Mouse (Mus musculus) heart, adult 11 months (tissue): ENCODE results near the gene Trpt1.

Experiments used
- DNase-seq: peaks from one replicate; pipeline ENCODE4 v3.0.0; 2022

The Trpt1 gene

DNA sequence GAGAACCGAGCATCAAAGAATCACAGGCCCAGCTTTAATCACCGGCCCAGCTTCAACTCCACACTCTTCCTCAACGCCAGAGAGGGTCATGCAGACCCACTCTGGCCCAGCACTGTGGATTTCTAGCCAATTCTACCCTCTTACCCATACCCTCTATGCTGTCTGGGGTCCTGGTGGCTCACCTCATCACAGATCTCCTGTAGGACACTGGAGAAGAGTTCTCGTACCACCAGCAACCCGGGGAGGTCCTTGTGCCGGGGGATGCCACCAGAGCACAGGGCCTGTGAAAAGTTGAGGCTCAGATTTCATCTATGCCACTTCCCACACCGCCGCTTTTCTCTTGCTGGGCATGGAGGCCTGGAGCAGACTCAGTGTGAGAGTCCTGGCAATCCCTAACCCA, 1.4 kb upstream of the Trpt1 start:
- DNase-seq, result peak; percentile 90

DNA sequence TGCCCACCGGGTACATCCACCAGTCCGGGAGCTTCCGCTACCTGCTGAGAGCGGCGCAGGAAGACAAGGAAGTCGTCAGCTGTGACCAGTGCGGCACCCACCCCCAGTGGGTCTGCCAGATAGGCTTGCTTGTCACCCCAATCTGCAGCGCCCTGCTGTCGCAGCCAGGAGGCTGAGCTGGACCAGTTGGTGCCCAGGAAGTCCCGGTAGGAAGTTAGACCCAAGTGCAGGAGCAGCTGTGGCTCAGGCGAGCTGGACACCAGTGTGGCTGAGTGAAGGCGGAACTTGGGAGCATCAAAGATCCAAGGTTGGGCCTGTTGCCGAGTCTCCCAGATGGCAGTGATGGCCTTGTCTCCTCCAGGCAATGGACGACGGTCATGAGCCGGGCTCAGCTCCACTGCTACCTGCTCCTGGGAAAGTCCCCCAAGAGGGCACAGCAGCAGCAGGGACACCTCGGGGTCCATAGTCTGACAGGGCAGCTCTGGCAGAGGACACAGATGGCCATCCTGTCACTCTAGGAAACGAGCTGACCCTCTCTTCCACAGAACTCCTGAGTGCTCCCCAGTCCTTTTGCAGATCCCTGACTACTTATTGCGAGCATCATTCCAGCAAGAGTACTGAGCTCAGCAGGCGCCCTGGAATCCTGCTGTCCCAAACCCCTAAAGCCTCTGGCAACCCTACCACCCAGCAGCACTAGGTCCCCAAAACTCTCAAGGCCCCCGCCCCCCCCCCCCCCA, 508 bp upstream of the Trpt1 start:
- DNase-seq, result peak; percentile 94

DNA sequence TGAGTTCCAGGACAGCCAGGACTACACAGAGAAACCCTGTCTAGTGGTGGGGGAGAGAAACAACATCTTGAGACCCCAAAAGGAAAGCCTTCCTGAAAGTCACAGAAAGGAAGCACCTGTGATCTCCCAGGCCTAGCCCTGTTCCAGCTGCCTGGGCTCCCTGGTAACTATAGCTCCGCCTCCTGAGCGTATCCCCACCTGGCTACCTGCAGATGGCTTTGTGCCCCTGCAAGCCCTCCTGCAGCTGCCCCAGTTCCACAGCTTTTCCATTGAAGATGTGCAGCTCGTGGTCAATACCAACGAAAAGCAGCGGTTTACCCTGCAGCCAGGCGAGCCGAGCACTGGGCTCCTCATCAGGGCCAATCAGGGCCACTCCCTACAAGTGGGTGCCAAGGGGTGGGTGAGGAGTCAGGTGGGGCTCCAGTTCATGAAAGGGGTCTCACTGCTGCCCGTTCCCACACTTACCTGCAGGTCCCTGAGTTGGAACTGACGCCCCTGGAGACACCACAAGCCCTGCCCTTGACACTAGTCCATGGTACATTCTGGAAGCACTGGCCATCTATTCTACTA, 1.9 kb downstream of the Trpt1 start:
- DNase-seq, result peak; percentile 94

DNA sequence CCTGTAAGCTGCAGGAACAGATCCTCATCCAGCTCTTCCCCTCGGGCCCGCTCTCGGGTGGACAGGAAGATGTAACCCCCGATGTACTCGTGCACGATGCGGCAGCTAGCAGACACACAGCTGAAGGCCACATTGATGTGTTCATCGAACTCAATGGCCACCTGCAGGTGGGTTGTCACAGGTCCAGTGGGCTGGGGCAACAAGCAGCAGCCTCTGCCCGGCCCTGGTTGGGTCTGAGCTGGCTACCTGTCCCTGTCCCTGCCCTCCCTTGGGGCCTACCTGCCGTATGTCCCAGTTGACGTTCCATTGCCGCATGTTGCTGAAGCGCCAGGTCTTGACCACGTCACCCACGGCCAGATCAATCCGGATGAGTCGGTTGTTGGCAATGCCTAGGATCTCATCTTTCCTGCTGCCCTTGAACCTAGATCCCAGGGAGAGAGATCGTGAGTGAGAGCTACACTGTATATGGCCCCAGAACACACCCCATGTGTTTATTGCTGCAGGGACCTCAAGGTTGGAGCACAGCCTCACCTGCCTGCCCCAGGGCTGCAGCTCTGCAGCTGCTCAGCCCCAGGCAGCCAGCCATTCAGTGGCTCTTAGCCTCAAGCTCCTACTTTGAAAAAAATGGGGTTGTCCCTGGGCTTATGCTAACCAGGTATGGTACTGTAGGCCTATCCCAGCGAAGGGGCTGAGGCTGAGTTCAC, 3.6 kb downstream of the Trpt1 start:
- DNase-seq, result peak; percentile 88

DNA sequence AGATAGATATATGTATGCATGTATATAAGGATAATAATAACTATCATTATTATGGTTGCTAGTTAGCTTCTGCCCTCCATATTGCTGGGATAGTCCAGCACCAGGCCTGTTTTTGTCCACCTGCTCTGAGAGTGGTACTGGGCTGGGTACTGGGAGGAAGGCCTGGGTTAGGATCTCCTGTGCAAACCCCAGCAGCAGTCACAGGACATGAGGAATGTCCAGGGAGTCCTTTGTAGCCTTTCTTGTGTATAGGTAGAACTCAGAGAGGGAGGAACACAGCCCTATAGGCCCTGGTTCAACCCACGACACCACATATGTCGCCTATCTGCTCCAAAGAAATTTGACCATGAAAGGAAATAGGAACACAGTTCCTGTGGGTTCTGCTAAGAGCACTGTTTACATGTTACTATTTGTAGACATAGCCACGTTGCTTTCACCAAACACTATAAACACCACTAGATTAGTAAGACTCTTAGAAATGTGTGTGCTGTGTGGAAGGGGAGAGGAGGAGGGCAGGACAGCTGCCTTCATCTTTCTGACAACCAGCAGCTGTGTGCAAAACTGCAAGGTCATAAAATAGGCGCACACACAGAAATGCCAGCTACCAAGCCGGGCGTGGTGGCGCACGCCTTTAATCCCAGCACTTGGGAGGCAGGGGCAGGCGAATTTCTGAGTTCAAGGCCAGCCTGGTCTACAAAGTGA, 11.1 kb downstream of the Trpt1 start:
- peak; percentile 79 for DNase-seq

DNA sequence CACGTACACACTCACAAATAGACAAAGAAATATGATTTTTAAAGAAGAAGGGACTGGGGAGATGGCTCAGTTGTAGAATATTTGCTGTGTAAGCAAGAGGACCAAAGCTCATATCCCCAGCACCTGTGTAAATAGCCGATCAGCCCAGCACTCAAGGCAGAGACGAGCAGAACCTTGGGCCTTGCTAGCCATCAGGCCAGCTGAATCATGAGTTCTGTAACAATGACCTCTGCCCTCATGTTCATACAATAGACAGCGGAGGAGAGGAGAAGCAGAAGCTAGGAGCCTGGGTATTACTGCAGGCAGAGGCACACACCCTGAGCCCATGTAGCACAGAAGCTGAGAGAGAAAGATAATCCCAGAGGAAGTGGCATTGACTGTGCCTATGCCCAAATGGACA, 16.5 kb downstream of the Trpt1 start:
- DNase-seq, result peak; percentile 81

DNA sequence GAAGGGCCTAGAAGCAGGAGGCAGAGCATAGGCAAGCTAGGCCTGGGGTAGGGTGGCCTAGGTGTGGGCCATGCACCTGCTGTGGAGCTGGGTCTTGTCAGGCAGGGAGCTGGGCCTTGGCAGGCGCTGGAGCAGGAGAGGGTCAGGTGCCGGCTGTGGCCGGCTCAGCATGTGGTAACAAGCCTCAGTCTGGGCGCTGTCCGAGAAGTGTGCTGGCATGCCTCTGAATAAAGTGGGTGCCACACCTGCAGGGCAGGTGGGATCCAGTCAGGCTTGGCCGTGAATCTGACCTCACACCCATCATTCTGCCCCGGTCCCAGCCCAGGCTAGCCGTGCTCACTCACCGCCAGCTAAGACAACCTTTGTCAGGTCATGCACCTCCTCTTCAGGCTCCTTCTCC, 18.1 kb downstream of the Trpt1 start:
- DNase-seq, result peak; percentile 80

DNA sequence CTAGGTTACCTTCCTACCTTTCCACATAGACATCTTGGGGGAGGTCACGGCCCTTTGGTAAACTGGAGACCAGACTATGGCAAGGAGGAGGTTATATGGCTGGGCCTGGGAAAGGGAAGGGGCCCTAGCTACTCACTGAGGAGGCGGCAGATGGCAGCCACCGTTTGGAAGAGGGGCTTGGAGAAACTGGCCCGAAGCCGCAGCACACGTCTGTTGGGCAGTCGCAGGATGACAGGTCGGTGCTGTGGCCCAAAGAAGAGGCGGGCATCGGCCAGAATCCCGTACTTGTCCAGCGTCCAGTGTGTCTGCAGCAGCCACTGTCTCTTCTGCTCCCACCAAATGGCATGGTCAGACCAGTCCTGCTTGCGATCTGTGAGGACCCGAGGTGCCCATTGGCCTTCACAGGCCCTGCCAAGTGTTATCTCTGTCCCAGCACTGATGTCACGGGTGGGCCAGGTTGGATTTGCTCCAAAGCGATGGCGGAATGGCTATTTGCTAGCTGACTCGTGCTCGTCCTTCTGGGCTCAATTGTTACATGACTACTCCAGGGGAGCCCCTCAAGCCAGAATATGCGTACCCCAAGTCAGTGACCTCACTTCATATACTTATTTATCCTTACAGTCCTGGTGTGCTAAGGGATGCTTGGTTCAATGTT, 18.7 kb downstream of the Trpt1 start:
- DNase-seq, result peak; percentile 84

DNA sequence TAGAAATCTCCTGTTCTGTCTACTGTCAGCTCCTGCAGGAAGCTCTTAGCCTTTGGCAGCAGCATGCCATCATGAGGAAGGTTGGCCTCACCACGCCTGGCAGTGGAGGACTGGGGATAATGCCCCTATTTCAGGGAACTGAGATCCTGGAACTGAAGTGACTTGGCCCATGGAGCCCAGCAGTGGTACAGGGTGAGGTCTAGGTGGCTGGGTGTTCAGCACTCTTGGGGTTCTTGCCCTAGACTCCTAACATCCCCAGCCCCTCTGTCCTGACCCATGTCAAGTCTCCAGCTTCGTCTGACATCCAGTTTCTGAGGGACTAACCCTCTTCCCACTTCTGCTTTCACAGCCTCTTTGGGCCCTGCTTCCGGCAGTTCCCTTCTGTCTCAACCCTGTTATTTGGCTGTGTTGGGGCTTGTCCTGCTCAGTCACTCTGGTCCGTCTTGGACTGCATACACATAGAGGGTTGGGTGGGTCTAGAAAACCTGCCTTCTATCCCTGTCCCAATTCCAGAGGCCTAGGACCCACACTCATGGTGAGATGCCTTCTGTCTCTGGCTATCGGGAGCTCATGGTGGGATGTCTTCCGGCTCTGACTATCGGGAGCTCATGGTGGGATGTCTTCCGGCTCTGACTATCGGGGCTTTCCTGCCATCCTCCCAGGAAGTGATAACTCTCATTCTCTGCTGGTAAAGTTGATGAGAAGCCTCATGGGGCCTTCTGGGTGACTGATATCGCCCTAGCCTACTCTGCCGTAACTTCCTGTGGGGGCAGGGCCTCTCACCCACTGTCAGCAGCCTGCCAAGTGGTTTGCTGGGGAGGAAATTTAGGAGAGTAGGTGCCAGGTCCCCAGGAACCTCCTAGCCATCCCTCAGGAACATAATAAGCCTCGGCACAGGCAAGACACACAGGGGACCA, 21.9 kb downstream of the Trpt1 start:
- DNase-seq, result peak; percentile 93

DNA sequence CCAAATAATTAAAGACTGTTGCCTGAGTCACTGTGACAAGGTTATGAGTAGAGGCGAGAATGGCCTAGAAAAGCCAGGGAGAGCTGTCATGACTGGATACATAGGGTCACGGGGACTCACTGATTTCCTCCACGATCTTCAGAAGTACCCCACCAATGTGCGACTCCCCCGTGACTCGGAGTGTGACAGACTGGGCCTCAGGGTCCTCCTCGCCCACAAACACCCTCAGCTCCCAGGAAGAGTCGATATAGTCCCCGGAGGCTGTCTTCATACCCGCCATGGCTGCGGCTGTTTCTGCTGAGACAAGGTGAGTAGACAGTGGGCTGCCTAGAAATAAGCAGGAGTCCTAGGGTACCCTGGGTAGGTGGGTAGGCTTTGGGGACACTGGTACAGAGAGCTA, 22.6 kb downstream of the Trpt1 start:
- peak; percentile 90 for DNase-seq

DNA sequence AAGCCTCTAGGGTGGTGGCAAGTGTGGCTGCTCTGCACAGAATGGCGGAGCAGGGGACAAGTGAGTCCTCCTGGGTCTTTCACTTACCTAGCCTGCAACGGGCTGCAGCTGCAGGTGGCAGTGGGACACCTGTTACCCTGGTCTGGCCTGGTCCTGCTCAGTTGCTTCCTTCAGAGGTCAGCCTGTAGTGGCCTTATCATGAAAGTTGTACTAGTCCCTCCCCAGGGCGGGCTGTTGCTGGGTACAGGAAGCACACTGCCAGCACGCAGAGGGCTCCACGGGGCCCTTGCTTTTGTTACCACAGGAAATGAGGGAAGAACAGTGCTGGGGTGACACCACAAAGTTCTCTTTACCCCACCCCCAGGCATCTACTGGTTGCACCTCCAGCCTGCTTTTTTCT, 23.3 kb downstream of the Trpt1 start, which contains the start of gene Fermt3:
Fermt3 (minus strand) TSS at position 279 of the 400 bp plus-strand sequence.
- DNase-seq, result peak; percentile 98

DNA sequence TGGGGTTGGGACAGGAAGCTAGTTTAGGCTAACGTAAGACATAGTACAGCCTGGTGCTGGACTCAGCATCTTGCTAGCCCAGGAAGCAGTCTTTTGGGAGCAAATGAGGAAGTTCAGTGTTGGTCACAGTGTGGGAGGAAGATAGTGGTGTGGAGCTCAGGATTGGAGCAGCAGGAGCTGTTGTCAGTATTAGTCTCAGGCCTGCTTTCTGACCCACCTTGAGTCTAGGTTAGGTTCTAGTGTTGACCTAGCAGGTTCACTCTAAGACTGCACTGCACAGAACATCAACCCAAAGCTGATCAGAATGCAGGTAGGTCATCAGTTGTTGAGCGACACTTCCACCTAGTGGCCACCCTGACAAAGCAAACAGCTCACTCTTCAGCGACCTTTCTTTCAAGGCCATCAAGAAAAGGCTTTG, 24.3 kb downstream of the Trpt1 start:
- peak; percentile 96 for DNase-seq

DNA sequence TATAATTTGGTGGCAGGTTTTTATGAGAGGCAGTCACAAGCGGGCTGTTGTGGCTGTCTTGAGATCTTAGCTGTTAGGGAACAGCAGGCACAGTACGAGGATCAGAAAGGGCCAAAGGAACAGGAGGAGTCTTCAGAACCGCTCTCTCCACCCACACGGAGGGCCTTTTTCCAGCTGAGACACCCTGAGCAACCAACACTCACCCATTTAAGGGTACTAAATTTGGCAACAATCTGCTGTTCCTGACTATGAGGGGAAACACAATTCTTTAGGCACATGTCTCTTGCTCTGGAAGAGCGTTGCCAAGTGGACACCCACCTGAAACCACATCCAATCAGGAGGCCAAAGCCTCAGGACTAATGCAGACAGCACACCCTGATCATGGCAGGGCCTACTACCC, 33.6 kb downstream of the Trpt1 start:
- DNase-seq, result peak; percentile 77

DNA sequence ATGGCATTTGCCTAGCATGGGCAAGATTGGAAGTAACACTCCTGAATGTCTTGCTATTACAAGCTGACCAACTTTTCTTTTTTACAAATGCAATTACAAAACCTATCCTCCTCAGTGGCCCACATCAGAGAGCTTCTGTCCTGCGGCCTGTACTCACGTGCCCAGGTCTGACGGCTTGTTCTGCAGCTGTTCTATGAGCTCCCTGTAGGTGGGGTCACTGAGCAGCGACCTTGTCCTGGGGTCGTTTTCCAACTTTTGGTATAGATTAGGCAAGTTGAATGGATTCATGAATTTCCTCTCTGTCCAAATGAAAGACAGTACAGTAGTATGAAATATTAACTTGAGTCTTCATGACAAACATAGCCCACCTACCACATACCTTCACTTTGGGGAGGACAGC, 38.1 kb downstream of the Trpt1 start:
- no peak for DNase-seq

DNA sequence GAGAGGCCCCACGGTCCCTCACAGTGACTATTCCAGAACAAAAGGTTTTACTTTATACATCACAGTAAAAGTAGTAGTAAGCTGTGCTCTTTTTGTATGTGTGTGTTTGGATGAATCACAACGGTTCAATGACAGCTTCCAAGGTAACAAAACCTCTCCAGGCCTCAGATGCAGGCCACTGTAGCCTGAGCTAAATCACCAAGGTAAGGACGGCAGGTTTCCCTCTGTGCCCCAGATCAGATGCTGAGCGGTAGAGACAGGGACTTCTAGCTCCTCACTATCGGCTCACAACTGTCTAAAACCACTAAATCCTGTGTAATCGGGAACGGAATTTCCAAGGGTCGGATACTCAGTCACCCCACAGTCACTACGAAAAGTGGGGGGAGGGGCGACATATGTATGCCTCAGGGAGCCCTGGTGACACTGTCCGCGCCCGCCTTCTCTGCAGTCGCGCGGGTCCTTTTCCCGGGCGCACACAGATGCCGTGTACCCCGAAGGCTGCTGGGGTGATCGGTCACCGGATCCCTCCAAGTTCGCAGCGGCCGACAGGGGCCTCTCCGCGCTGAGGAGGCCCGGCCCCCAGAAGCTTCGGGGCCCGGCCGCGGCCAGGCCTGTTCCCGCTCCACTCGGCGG, 43.3 kb downstream of the Trpt1 start:
- peak; percentile 81 for DNase-seq

DNA sequence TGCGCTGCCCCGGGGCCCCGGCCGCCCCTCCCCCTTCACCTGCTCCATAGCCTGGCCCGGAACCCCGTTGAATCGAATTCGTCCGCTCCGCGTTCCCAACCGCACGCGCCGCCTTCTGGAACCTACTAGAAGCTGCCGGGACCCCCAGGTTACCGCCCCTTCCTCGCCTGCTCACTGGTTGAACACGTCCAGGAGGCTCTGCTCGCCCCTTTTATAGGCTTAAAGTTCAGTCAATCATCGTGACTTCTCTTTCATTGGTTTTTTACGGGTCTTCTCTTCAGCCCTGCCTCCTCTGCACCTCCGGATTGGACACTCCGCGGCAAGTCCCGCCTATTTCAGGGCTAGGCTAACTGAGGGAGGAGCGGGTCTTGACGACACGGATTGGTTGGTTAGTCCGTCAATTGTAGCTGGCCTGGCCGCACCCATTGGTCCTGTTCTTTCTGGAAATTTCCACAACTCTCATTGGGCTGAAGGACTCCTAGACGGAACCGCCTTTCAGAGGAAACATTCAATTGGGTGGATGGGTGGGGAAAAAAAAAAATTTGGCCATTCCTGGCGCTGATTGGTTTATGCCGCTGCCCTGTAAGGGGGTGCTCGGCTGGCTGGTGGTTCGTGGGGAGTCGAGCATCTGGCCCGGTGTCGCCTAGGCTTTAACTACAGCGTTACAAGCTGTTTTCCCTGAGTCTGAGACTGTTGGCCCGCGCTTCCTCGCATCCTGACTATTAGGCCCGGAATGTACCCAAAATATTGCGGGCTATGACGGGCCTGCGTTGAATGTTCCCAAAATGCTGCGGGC, 44.1 kb downstream of the Trpt1 start, which contains the start of gene Stip1:
Stip1 (minus strand) TSS at position 127 of the 796 bp plus-strand sequence.
- peak; percentile 100 for DNase-seq

DNA sequence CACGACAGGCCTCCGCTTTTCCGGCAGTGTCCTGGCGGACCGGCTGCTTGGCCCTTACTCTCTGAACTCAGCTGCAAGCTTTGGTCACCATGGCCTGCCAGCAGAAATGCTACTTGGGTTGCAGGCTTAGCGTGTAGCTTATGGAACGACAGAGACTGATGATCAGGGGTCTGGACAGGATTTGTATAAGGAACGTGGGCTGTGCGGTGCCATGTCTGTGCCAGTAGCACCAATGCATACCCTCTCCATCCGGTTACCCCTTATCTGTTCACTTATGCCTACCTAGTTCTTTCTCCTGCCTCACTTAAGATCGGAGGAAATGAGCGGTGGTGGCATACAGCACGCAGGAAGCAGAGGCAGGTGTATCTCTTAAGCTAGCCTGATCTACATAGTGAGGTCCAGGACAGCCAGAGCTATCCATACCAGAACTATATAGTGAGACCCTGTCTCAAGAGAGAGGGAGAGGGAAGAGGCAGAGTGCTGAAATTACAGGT, 44.8 kb downstream of the Trpt1 start:
- DNase-seq, result no peak

DNA sequence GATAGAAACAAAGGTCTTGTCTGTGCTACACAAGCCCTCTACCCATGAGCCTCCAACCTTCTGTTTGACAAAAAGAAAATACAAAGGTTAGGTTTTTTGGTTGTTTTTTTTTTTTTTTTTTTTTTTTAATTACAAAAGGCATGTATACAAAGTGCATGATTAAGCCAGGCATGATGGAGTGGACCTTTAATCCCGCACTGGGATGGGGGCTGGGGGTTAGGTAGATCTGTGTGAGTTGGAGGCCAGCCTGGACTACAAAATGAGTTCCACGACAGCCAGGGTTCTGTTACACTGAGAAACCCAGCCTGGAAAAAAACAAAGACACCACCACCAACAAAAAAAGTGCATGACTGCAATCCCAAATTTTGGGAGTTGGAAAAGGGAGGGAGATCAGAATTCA, 45.2 kb downstream of the Trpt1 start:
- peak; percentile 73 for DNase-seq

DNA sequence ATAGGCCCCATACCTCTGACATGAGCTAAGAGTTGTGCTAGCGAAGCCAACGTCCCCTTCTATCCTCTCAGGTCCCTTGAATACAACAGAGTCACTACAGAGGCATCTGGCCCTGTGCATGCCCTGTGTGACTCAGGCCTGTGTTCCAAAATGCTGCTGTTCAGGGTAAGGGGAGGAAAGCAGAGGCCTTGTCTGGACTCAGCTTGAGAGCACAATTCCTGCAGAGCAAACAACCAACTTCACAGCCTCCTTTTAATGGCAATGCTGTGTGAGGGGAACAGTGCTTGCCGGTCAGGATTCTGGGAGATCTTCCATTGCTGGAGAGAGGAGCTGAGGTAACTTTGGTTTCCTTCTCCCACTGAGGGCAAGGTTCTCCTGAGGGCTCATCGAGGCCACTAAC, 48.3 kb downstream of the Trpt1 start:
- no peak for DNase-seq

DNA sequence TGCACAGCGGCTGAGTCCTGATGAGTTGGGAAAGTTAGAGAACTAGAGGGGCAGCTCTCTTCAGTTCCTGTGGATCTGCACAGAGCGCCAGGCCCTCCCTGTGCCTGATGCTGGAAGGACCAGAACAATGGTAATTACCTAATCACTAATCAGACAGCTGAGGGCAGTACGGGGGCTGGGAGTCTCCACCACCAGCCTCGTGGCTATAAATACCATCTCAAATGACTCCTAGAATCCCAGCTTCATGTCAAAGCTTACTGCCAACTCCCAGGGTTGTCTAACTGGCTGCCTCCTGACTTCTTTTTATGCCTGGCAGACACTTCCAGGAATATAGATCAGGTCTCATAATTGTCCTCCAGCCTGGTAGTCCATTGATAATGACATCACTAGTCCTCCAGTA, 48.8 kb downstream of the Trpt1 start:
- peak; percentile 95 for DNase-seq
